9 mouse cellular contexts compared by ENCODE assay signal in the genomic region with DNA sequence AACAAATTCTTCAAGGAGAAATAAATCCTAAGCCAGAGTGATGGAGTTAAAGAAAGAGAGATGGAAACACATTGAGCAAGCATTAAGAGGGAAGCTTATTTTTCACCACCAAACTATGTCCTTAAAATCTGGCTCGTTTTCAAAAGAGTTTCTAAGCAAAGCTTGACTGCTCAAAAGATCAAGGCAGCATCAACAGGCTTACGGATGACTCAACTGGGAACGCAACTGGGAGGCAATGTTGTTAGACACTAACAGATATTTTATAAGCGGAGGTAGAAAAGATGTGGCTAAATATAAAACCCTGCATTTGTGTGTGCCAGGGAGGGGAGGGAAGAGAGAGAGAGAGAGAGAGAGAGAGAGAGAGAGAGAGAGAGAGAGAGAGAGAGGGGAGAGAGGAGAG. TPM values are rescaled to one million over a fixed set of nuclear protein-coding genes. Genes with fewer than 3 reads are reported as not detected.
"Had no signal": no experiment of that assay in that cellular context is flagged by ENCODE, and none has a peak within 500 bp of the region (broad histone marks: within the 10 kb centered on the region; RNA-seq: fewer than 3 reads in every experiment).

No protein-coding gene starts in this region.

- DNase-seq: kidney, adult 2 months; kidney, postnatal 36 days; layer of hippocampus, adult 9-11 months; layer of hippocampus, postnatal 36 days; right cerebral cortex, postnatal 25 days; thymus, postnatal 4 days had no signal

- ATAC-seq: liver, embryonic 12.5 days; midbrain, embryonic 16.5 days had no signal

RNA-seq across cellular contexts. Expression of a gene that starts 31.5 kb away (rescaled TPM):
- total RNA-seq: megakaryocyte-erythroid progenitor cell, adult 5-6 weeks had no signal
